Mouse (Mus musculus) activated CD4-positive, CD25-positive, alpha-beta regulatory T cell, adult 4 months (primary cell): ENCODE measurements around the gene Plxnb1. TPM values are rescaled to one million over a fixed set of nuclear protein-coding genes. Genes with fewer than 3 reads are reported as not detected.
"Not testable (repeated sequence)": the region's sequence is repeated elsewhere in the genome, so short reads cannot be mapped to it uniquely, and the experiment has no call there.

Source experiments
- ATAC-seq: one replicate; pipeline ENCODE4 v1.8.0; 2017
- polyA plus RNA-seq, 2 experiments: library from polyadenylated mRNA; unstranded; fragments of 100-300 nt; shearing (Covaris generic); gene quantifications; one replicate each; pipeline ENCODE4 v1.2.1; 2017

The Plxnb1 gene
- polyA plus RNA-seq, 2 experiments from 2014 or later: 0.16 to 0.80 TPM

GRCm38 (mm10) chr9:109103250-109103649 lies 8.1 kb downstream of the Plxnb1 start:
- ATAC-seq: no peak

- ATAC-seq: no peak
Observed at GRCm38 (mm10) chr9:109104083-109104482, 8.9 kb downstream of the Plxnb1 start.

- ATAC-seq: no peak
Observed at GRCm38 (mm10) chr9:109105011-109105410, 9.8 kb downstream of the Plxnb1 start.

- ATAC-seq: no peak
Observed at GRCm38 (mm10) chr9:109105648-109106047, 10.5 kb downstream of the Plxnb1 start.

- no peak for ATAC-seq
Observed at GRCm38 (mm10) chr9:109107341-109107740, 12.2 kb downstream of the Plxnb1 start.

- no peak for ATAC-seq
Observed at GRCm38 (mm10) chr9:109110240-109110639, 15.1 kb downstream of the Plxnb1 start.

GRCm38 (mm10) chr9:109111101-109111500 lies 15.9 kb downstream of the Plxnb1 start:
- no peak for ATAC-seq

- ATAC-seq: no peak
Observed at GRCm38 (mm10) chr9:109111591-109111990, 16.4 kb downstream of the Plxnb1 start.

GRCm38 (mm10) chr9:109113331-109113730 lies 18.1 kb downstream of the Plxnb1 start:
- no peak for ATAC-seq

GRCm38 (mm10) chr9:109114276-109114675 lies 19.1 kb downstream of the Plxnb1 start:
- ATAC-seq: no peak

GRCm38 (mm10) chr9:109114871-109115270 lies 19.7 kb downstream of the Plxnb1 start:
- no peak for ATAC-seq

GRCm38 (mm10) chr9:109116205-109116604 lies 21.0 kb downstream of the Plxnb1 start:
- no peak for ATAC-seq

GRCm38 (mm10) chr9:109118106-109118505 lies 22.9 kb downstream of the Plxnb1 start:
- no peak for ATAC-seq

GRCm38 (mm10) chr9:109119571-109119970 lies 24.4 kb downstream of the Plxnb1 start:
- ATAC-seq: no peak

GRCm38 (mm10) chr9:109120956-109121355 lies 25.8 kb downstream of the Plxnb1 start:
- ATAC-seq: no peak

- no peak for ATAC-seq
Observed at GRCm38 (mm10) chr9:109122553-109123085, 27.4 kb downstream of the Plxnb1 start.

- ATAC-seq: no peak
Observed at GRCm38 (mm10) chr9:109123266-109123665, 28.1 kb downstream of the Plxnb1 start.

- ATAC-seq: no peak
Observed at GRCm38 (mm10) chr9:109124164-109124563, 29.0 kb downstream of the Plxnb1 start.

- ATAC-seq: no peak
Observed at GRCm38 (mm10) chr9:109125043-109125442, 29.9 kb downstream of the Plxnb1 start.

- no peak for ATAC-seq
Observed at GRCm38 (mm10) chr9:109125481-109125880, 30.3 kb downstream of the Plxnb1 start.

GRCm38 (mm10) chr9:109127076-109127475 lies 31.9 kb downstream of the Plxnb1 start:
- ATAC-seq: no peak

GRCm38 (mm10) chr9:109128211-109128610 lies 33.0 kb downstream of the Plxnb1 start:
- ATAC-seq: no peak

- no peak for ATAC-seq
Observed at GRCm38 (mm10) chr9:109130076-109130475, 34.9 kb downstream of the Plxnb1 start.

- not testable (repeated sequence) for ATAC-seq
Observed at GRCm38 (mm10) chr9:109140414-109140813, 45.2 kb downstream of the Plxnb1 start.

- ATAC-seq: no peak
Observed at GRCm38 (mm10) chr9:109161941-109162340, 66.8 kb downstream of the Plxnb1 start, which contains the start of gene Fbxw21. Fbxw21 (minus strand) TSS chr9:109162041.
